In the genomic region with DNA sequence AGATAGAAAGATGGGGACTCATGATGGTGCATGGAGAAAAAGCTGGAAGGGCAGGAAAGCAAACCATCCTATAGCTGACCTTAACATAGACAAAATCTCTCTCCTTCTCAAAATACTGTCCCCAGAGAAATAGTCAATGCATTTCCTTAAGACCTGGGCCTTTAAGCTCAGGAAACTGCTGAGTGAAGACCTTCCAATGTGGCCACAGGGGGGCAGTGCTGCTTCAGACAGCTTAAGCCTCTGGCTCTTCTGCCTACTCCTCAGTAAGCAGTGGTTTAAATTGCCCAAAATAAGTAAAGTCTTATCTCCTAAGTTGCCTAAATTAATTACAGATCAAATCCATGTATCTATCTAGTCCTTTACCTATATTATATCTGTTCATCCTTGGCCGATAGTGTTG, we compare ENCODE assay signal across 8 mouse cellular contexts.
DNase-seq lines count a peak whose midpoint lies in the region; ATAC-seq and TF ChIP-seq lines count a peak whose summit lies in the region.
"Not testable (repeated sequence)": the region's sequence is repeated elsewhere in the genome, so short reads cannot be mapped to it uniquely, and the experiment has no call there.

No protein-coding gene starts in this region.

- TF ChIP-seq CTCF in liver, adult 2 months (IDR thresholded peaks at IDR 0.05; ENCODE audit: low read depth, low read length) = peak; percentile 2; the same call in 1 of the 2 replicates

- not testable (repeated sequence) for TF ChIP-seq POLR2A in liver, adult 2 months (IDR thresholded peaks at IDR 0.05; ENCODE audit: extremely low read depth, insufficient read depth, low read length)

- H3K27me3 ChIP-seq in liver, adult 2 months (ENCODE audit: control insufficient read depth, insufficient read depth, low read length) = not testable (repeated sequence)

- DNase-seq in A20 (ENCODE audit: low read depth, low spot score) (peak; percentile 41), ZHBTc4 (ENCODE audit: low read depth, low spot score) (peak; percentile 74)
- DNase-seq in kidney, adult 9 months = peak; percentile 28
- DNase-seq in liver, adult 2 months (ENCODE audit: extremely low read depth, low read depth, low spot score) = not testable (repeated sequence)
- peak; percentile 70 for DNase-seq in naive thymus-derived CD4-positive, alpha-beta T cell, adult 2 months (ENCODE audit: low read depth)
- DNase-seq in thymus, postnatal 10 days (ENCODE audit: low spot score in 2 of 2) = peak; percentile 48 to 62

- not testable (repeated sequence) for H3K9ac ChIP-seq in liver, adult 2 months (ENCODE audit: low read depth, low read length)

- not testable (repeated sequence) for H3K79me2 ChIP-seq in liver, adult 2 months (ENCODE audit: control insufficient read depth, insufficient read depth, low read length)

- ATAC-seq in common myeloid progenitor, adult 5-6 weeks (replicated peaks; ENCODE audit: low read depth, poor library complexity, severe bottlenecking) = peak; percentile 77
- ATAC-seq in frontal cortex, adult (ENCODE audit: low TSS enrichment) = peak; percentile 85

- H3K27ac ChIP-seq in liver, adult 2 months (replicated peaks; ENCODE audit: insufficient read depth, low read depth, low read length) = not testable (repeated sequence)

- H3K4me1 ChIP-seq in liver, adult 2 months (ENCODE audit: control insufficient read depth, insufficient read depth, low read length) = not testable (repeated sequence)

- 70% methylated on average over 1 of the region's 1 CpGs for WGBS in liver, adult 2 months

- not testable (repeated sequence) for H3K36me3 ChIP-seq in liver, adult 2 months (ENCODE audit: control insufficient read depth, insufficient read depth, low read length)

- H3K4me3 ChIP-seq in liver, adult 2 months (ENCODE audit: insufficient read depth, low read depth, low read length) = not testable (repeated sequence)
